Mouse (Mus musculus) c-Kit-positive CD71-negative TER-119-negative erythroid progenitor cells, embryonic 14.5 days (primary cell): ENCODE results near the gene Aaed1.

Source experiments
- DNase-seq: peaks from one replicate; pipeline ENCODE4 v3.0.0-alpha.2; 2013; ENCODE audit warnings: low read depth

Gene Aaed1

DNA sequence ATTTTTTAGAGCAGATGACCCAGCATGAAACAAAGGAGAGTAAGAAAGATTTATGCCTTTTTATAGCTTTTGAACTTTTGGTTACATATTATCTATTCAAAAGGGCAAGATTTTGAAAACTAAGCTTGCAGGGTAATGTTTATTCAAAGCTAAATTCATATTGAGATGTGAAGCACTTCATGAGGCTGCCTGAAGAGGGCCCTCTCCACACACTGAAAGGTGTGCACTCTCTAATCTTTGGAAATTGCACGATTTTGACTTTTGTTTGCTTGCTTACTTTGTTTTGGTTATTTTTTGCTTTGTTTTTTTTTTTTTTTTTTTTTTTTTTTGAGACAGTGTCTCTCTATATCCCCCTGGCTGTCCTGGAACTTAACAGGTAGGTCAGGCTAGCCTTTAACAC is 62.1 kb downstream of the Aaed1 start:
- DNase-seq, result no peak

- peak; percentile 67 for DNase-seq
Measured at GRCm38 (mm10) chr13:64248775-64249524, 63.6 kb downstream of the Aaed1 start.

GRCm38 (mm10) chr13:64248161-64248774 is 64.2 kb downstream of the Aaed1 start:
- peak; percentile 58 for DNase-seq

DNA sequence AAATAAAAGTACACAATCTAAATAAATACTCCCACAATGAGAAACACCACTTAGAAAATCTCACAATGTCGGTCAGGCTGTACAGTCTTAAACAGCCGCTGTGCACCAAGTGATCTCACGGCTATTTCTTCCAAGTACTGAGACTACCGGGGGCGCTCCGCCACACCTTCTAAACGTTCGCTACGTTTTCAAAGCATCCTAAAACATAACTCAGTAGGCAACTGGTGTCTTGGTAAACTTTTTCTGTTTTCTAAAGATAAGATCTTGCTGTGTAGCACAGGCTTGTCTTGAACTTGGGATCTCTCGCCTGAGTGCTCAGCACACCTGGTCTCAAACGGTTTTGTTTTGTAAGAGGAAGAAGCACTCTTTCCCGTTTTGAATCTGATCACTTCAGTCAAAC is 66.4 kb downstream of the Aaed1 start:
- DNase-seq, result no peak

DNA sequence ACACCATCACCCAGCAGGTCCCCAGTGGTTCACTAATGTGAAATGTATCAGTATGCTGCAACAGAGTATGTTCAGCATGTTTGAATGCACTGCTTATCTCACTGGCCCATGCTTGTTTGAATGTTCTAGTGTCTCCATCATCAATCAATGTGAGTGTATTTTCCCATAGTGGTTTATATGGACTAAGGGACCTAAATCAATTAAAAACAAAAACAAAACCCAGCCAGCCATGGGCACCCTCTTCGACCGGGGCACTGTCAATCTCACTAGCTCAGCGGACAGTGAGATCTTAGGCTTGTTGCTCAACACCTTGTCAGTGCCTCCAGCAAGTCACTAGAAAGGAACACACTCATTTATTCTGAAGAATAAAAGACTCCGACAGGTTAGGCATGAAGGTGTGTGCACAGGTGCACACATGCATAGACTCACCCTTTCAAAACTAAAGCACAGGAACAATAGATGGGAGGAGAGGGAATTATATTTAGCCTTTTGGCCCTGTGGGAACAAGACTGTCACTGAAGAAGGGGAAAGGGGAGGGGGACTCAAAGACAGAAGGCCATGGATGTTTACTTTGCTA is 67.7 kb downstream of the Aaed1 start:
- DNase-seq, result no peak

DNA sequence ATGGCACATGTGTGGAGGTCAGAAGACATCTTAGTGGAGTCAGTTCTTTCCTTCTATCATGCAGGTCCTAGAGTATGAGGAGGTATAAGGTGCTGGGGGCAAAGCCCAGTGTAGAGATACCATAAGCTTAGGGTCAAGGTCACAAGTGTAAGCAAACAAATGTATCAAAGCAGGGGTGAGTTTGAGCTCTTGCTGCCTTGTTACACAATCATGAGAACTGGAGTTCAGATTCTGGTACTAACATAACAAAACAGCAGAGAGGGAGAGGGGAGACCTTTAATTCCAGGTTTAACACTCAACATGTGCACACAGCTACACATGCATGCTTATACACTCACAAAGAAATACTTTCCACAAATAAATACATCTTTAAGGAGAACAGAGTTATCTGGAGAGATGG is 69.8 kb downstream of the Aaed1 start:
- no peak for DNase-seq

DNA sequence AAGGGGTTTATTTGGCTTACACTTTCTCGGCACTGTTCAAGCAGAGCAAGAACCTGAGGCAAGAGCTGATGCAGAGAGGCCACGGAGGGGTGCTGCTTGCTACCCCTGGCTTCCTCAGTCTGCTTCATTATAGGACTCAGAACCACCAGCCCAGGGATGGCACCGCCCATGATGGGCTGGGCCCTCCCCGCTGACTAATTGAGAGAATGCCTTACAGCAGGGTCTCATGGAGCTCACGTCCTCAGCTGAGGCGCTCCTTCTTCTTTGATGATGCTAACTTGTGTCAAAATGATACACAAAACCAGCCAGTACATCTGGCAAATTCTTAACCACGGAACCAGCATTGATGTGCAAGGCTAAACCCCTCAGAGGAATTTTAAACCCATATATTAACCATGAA is 71.9 kb downstream of the Aaed1 start:
- no peak for DNase-seq

GRCm38 (mm10) chr13:64237681-64238157 is 74.8 kb downstream of the Aaed1 start:
- no peak for DNase-seq

DNA sequence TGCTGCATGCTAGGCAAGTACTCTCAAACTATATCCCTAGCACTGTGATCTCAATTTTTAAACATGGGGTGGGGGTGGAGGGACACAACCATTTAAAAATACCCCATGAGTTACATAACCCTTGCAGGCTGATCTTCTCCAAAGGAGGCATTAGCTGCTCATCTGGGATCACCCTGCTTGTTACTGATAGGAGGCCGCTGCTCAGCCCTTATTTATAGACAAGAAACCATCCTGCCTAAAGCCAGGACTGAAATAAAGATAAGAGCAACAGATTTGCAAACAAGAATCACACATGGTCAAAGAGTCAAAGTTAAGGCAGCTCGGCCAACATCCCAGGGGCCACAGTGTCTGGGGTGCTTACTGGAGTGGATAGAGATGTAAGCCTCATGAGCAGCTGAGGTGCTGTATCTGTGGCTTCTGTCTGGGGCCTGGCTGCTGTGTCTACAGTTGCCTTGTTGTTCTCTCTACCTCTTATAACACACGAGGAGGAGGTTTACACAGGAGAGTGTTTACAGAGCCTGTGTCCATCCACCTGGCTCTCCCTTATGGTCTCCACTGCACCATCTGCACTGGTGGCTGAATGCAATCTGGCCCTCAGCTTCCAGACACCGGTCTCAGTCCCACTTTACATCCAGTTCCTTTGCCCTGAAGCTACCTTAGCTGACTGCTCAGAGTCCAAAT is 75.4 kb downstream of the Aaed1 start:
- no peak for DNase-seq

- DNase-seq, result no peak
Measured at GRCm38 (mm10) chr13:64235777-64236176, 76.7 kb downstream of the Aaed1 start.

GRCm38 (mm10) chr13:64235062-64235715 is 77.3 kb downstream of the Aaed1 start:
- DNase-seq, result no peak

GRCm38 (mm10) chr13:64233139-64233538 is 79.4 kb downstream of the Aaed1 start:
- DNase-seq, result no peak

- no peak for DNase-seq
Measured at GRCm38 (mm10) chr13:64226725-64227124, 85.8 kb downstream of the Aaed1 start.

GRCm38 (mm10) chr13:64225738-64226137 is 86.8 kb downstream of the Aaed1 start:
- DNase-seq, result no peak
